Mouse (Mus musculus): ENCODE data around the gene Itih5.

GRCm38 (mm10) chr2:10250441-10250840 lies 97.1 kb downstream of the Itih5 start:
- TF ChIP-seq CTCF (conservative IDR thresholded peaks at IDR 0.05; ENCODE audit: low read length) = no peak
- no peak for TF ChIP-seq POU5F1 (IDR thresholded peaks at IDR 0.05; ENCODE audit: borderline replicate concordance, low read length)
- no peak for TF ChIP-seq NANOG (IDR thresholded peaks at IDR 0.05; ENCODE audit: borderline replicate concordance, low read length)
